In the genomic region with DNA sequence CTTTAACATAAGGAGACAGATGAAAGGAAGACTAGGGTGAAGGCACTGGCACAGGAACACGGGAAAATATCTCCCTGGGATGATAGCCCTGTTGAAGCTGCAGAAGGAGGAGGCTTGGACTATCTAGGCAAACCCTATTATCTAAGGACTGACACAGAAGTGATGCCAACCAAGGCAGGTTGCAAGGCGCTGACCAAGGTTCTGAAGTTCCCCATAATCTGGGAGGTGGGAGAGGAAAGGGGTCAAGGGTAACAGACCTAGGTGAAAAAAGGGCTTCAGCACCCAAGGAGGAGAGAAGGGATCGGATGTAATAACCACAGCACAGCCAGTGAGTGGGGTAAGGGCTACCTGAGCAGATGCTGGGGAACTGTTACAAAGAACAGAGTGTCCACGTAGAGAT, we compare ENCODE assay signal across 16 mouse cellular contexts.
DNase-seq lines count a peak whose midpoint lies in the region; ATAC-seq and TF ChIP-seq lines count a peak whose summit lies in the region.
"Had no signal": no experiment of that assay in that cellular context is flagged by ENCODE, and none has a peak within 500 bp of the region (broad histone marks: within the 10 kb centered on the region; RNA-seq: fewer than 3 reads in every experiment).

No protein-coding gene starts in this region.

- no peaks in the 10 kb centered on the region for H3K9me3 ChIP-seq in kidney, postnatal 0 days (replicated peaks; ENCODE audit: low read length)
- no peaks in the 10 kb centered on the region for H3K9me3 ChIP-seq in MEL (replicated peaks; ENCODE audit: insufficient read depth, low read length)
- no peaks in the 10 kb centered on the region for H3K9me3 ChIP-seq in intestine, embryonic 16.5 days (ENCODE audit: control insufficient read depth, low read length)
- H3K9me3 ChIP-seq: midbrain, embryonic 10.5 days; stomach, embryonic 15.5 days had no signal

- TF ChIP-seq CTCF in kidney, postnatal 0 days (IDR thresholded peaks at IDR 0.05; ENCODE audit: low read depth), result no peak
- TF ChIP-seq CTCF in MEL (IDR thresholded peaks at IDR 0.05 in 2 of 3, conservative IDR thresholded peaks at IDR 0.05 in 1 of 3; ENCODE audit: control insufficient read depth in 1 of 3, insufficient read depth in 1 of 3, low read depth in 2 of 3, low read length in 3 of 3, poor library complexity in 1 of 3, severe bottlenecking in 1 of 3), result no peak

- no peak overlapping the region for H3K9ac ChIP-seq in kidney, postnatal 0 days (ENCODE audit: low read depth, low read length)
- H3K9ac ChIP-seq in MEL (ENCODE audit: control insufficient read depth, low read depth, low read length, poor library complexity, severe bottlenecking), result no peak overlapping the region
- no peak overlapping the region for H3K9ac ChIP-seq in intestine, embryonic 16.5 days (ENCODE audit: low read depth, low read length)
- H3K9ac ChIP-seq: stomach, embryonic 15.5 days had no signal

- no peak for TF ChIP-seq RAD21 in MEL (IDR thresholded peaks at IDR 0.05; ENCODE audit: low read depth, low read length)

- H3K27ac ChIP-seq in kidney, postnatal 0 days, result no peak overlapping the region
- no peak overlapping the region for H3K27ac ChIP-seq in MEL (ENCODE audit: control insufficient read depth, low read depth, low read length)
- no peak overlapping the region for H3K27ac ChIP-seq in intestine, embryonic 16.5 days (ENCODE audit: low read length)
- H3K27ac ChIP-seq: layer of hippocampus, adult 2 months; midbrain, embryonic 10.5 days; stomach, embryonic 15.5 days had no signal

- ATAC-seq in kidney, postnatal 0 days (replicated peaks; ENCODE audit: low FRiP score, low read depth), result no peak
- ATAC-seq in intestine, embryonic 16.5 days, result no peak

- H3K4me2 ChIP-seq in kidney, postnatal 0 days (ENCODE audit: low read length), result no peak overlapping the region
- H3K4me2 ChIP-seq in myocyte (ENCODE audit: low read depth), result no peak overlapping the region
- H3K4me2 ChIP-seq in intestine, embryonic 16.5 days (ENCODE audit: low read depth, low read length), result no peak overlapping the region
- H3K4me2 ChIP-seq: stomach, embryonic 15.5 days had no signal

- H3K27me3 ChIP-seq in kidney, postnatal 0 days (ENCODE audit: insufficient read depth, low read length), result no peaks in the 10 kb centered on the region
- no peaks in the 10 kb centered on the region for H3K27me3 ChIP-seq in MEL (ENCODE audit: control insufficient read depth in 1 of 2, insufficient read depth in 2 of 2, low read length in 2 of 2)
- no peaks in the 10 kb centered on the region for H3K27me3 ChIP-seq in myocyte (ENCODE audit: control insufficient read depth, insufficient read depth, insufficient read length)
- H3K27me3 ChIP-seq in intestine, embryonic 16.5 days (replicated peaks; ENCODE audit: control insufficient read depth, insufficient read depth, low read length), result no peaks in the 10 kb centered on the region
- H3K27me3 ChIP-seq: stomach, embryonic 15.5 days had no signal

- no peaks in the 10 kb centered on the region for H3K4me1 ChIP-seq in kidney, postnatal 0 days (replicated peaks; ENCODE audit: insufficient read depth, low read length)
- H3K4me1 ChIP-seq in MEL (ENCODE audit: control insufficient read depth in 1 of 2, insufficient read depth in 2 of 2, low read length in 2 of 2), result no peaks in the 10 kb centered on the region
- H3K4me1 ChIP-seq in intestine, embryonic 16.5 days (ENCODE audit: control insufficient read depth, insufficient read depth, low read length), result no peaks in the 10 kb centered on the region
- H3K4me1 ChIP-seq: midbrain, embryonic 10.5 days; stomach, embryonic 15.5 days had no signal

- TF ChIP-seq EP300 in MEL (IDR thresholded peaks at IDR 0.05; ENCODE audit: low read depth in 1 of 2, low read length in 2 of 2), result no peak

- TF ChIP-seq POLR2A in MEL (IDR thresholded peaks at IDR 0.05; ENCODE audit: control insufficient read depth in 1 of 2, insufficient read depth in 1 of 2, low read depth in 1 of 2, low read length in 2 of 2, poor library complexity in 1 of 2), result no peak
- no peak for TF ChIP-seq POLR2A in myocyte (IDR thresholded peaks at IDR 0.05; ENCODE audit: insufficient read length, low read depth)

- H3K79me2 ChIP-seq in MEL (ENCODE audit: control insufficient read depth, insufficient read depth, low read length, poor library complexity) (no peaks in the 10 kb centered on the region), myocyte (ENCODE audit: control insufficient read depth, insufficient read depth) (no peaks in the 10 kb centered on the region)

- DNase-seq in kidney, postnatal 0 days (ENCODE audit: low spot score), result peak; percentile 46
- DNase-seq in kidney, adult 11 months, result no peak
- peak; percentile 9 for DNase-seq in MEL (ENCODE audit: low read depth, low spot score)
- peak; percentile 28 for DNase-seq in embryo, embryonic 9.5 days (ENCODE audit: extremely low spot score)
- no peak for DNase-seq in cerebellum, adult 9-10 months
- no peak for DNase-seq in ovary, adult 18-20 months (ENCODE audit: low spot score)
- DNase-seq: cerebellum, adult 11-12 months; heart, adult 18-20 months; heart, postnatal 10 days; kidney, adult 2 months; thymus, postnatal 25 days had no signal

- no peak overlapping the region for H3K4me3 ChIP-seq in kidney, postnatal 0 days (replicated peaks; ENCODE audit: low read depth, low read length)
- H3K4me3 ChIP-seq in MEL (ENCODE audit: control insufficient read depth in 1 of 2, insufficient read depth in 1 of 2, low read depth in 2 of 2, low read length in 2 of 2) (no peak overlapping the region), myocyte (no peak overlapping the region)
- H3K4me3 ChIP-seq in intestine, embryonic 16.5 days (ENCODE audit: low read length), result no peak overlapping the region
- H3K4me3 ChIP-seq: layer of hippocampus, adult 2 months; midbrain, embryonic 10.5 days; stomach, embryonic 15.5 days had no signal

- no peak overlapping the region for H3ac ChIP-seq in myocyte (ENCODE audit: control insufficient read depth, insufficient read length)

- 48% methylated on average over 4 of the region's 4 CpGs for WGBS in kidney, postnatal 0 days
- WGBS in intestine, embryonic 16.5 days, result 53% methylated on average over 4 of the region's 4 CpGs

- no peaks in the 10 kb centered on the region for H3K36me3 ChIP-seq in kidney, postnatal 0 days (ENCODE audit: insufficient read depth, low read length)
- H3K36me3 ChIP-seq in MEL (ENCODE audit: control insufficient read depth in 1 of 2, insufficient read depth in 2 of 2, low read length in 2 of 2), result no peaks in the 10 kb centered on the region
- H3K36me3 ChIP-seq in myocyte (ENCODE audit: control insufficient read depth, insufficient read depth), result no peaks in the 10 kb centered on the region
- H3K36me3 ChIP-seq in intestine, embryonic 16.5 days (ENCODE audit: control insufficient read depth, insufficient read depth, low read length), result no peaks in the 10 kb centered on the region
- H3K36me3 ChIP-seq: midbrain, embryonic 10.5 days; stomach, embryonic 15.5 days had no signal

TF ChIP-seq in MEL, 35 proteins besides CTCF, POLR2A, EP300 and RAD21:
- TF ChIP-seq NELFE (IDR thresholded peaks at IDR 0.05; ENCODE audit: low read depth, low read length) (no peak), CHD1 (IDR thresholded peaks at IDR 0.05; ENCODE audit: low read depth, low read length) (no peak), GABPA (IDR thresholded peaks at IDR 0.05; ENCODE audit: low read depth, low read length) (no peak), SMC3 (IDR thresholded peaks at IDR 0.05; ENCODE audit: low read depth, low read length) (no peak), ETS1 (IDR thresholded peaks at IDR 0.05; ENCODE audit: low read depth, low read length) (no peak), ELF1 (IDR thresholded peaks at IDR 0.05; ENCODE audit: low read depth, low read length) (no peak), USF2 (IDR thresholded peaks at IDR 0.05; ENCODE audit: borderline replicate concordance in 1 of 2, insufficient read depth in 1 of 2, low read depth in 1 of 2, low read length in 2 of 2) (no peak), MYB (IDR thresholded peaks at IDR 0.05; ENCODE audit: low read depth, low read length) (no peak), MAX (IDR thresholded peaks at IDR 0.05; ENCODE audit: low read length) (no peak), TAL1 (IDR thresholded peaks at IDR 0.05; ENCODE audit: low read length) (no peak), MYC (IDR thresholded peaks at IDR 0.05; ENCODE audit: low read depth, low read length) (no peak), TCF12 (IDR thresholded peaks at IDR 0.05; ENCODE audit: low read depth, low read length) (no peak), USF1 (IDR thresholded peaks at IDR 0.05; ENCODE audit: low read depth, low read length) (no peak), HCFC1 (IDR thresholded peaks at IDR 0.05; ENCODE audit: low read depth, low read length) (no peak), GATA1 (IDR thresholded peaks at IDR 0.05; ENCODE audit: low read depth, low read length) (no peak), BHLHE40 (IDR thresholded peaks at IDR 0.05; ENCODE audit: borderline replicate concordance, low read depth, low read length) (no peak)

TF ChIP-seq in myocyte, 11 proteins besides CTCF, POLR2A, EP300 and RAD21:
- TF ChIP-seq REST (IDR thresholded peaks at IDR 0.05; ENCODE audit: insufficient read depth, insufficient read length) (peak; percentile 47), MAX (IDR thresholded peaks at IDR 0.05; ENCODE audit: low read depth) (no peak)

Comparison
In these comparisons a context has a peak if more than half of its experiments do, and no peak if none do; other contexts are left out.
1. DNase-seq: peak in kidney, postnatal 0 days (single experiment), MEL (single experiment) and embryo, embryonic 9.5 days (single experiment); none in kidney, adult 11 months (single experiment), cerebellum, adult 9-10 months (single experiment) and ovary, adult 18-20 months (single experiment).